Mouse (Mus musculus): ENCODE measurements around the gene Il25.

DNA sequence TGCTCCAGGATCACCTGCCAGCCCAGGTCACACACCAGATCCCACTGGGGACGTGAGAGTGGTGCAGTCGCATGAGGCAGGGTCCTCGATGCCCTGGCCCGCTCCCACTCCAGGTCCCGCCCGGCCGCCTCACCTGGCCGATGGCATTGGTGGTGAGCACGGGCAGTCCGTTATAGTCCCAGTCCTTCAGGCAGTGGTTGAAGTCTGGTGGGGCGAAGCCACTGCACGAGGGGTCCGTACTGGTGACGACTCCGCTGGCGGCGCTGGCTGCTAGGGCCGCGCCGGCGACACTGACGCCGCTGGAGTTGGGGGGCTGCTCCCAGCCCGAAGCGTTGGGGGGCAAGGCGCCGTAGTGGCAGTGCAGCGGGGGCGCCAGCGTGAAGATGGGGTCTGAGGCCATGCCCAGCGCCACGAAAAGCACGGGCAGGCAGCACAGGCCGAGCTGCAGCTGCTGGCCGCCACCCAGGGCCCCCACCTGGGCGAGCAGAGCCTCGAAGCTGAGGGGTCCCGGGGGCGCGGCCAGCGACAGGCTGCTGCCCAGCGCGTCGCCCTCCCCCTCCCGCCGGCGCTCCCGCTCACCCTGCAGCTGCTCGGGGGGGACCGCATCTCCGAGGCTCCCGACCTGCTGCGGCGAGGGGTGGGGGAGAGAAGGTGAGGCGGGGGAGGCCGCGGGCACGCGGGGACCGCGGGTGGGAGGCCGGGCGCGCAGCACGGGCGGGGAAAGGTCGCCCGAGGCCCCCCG, 20.2 kb upstream of the Il25 start:
- no peak for TF ChIP-seq CTCF (IDR thresholded peaks at IDR 0.05; ENCODE audit: borderline replicate concordance, insufficient read depth, low read length)
- TF ChIP-seq POLR2A (IDR thresholded peaks at IDR 0.05; ENCODE audit: low read depth, low read length), result no peak
